Mouse (Mus musculus): ENCODE results near the gene Tubb4a. TPM values are rescaled to one million over a fixed set of nuclear protein-coding genes. Genes with fewer than 3 reads are reported as not detected.
A peak's percentile ranks its signal among the peaks of the same experiment; 100 is the strongest.
"Not testable (repeated sequence)": the region's sequence is repeated elsewhere in the genome, so short reads cannot be mapped to it uniquely, and the experiment has no call there.

Tubb4a gene
- polyA plus RNA-seq, 1 experiment from 2014 or later: 362 TPM

GRCm38 (mm10) chr17:57063031-57063430 lies 24.6 kb downstream of the Tubb4a start:
- peaks cover 20% of the 10 kb centered on the region for H3K27me3 ChIP-seq (replicated peaks; ENCODE audit: control insufficient read depth, insufficient read depth, low read length)
- no peak overlapping the region for H3K27ac ChIP-seq (ENCODE audit: low read depth, low read length)
- H3K4me2 ChIP-seq (ENCODE audit: low read length): no peak overlapping the region
- 10% methylated on average over 8 of the region's 8 CpGs for WGBS
- H3K4me3 ChIP-seq (ENCODE audit: low read length): no peak overlapping the region
- H3K36me3 ChIP-seq (ENCODE audit: control insufficient read depth, insufficient read depth, low read length): no peaks in the 10 kb centered on the region
- H3K4me1 ChIP-seq (ENCODE audit: control insufficient read depth, insufficient read depth, low read depth, low read length): peaks cover 23% of the 10 kb centered on the region
- ATAC-seq: no peak
- no peaks in the 10 kb centered on the region for H3K9me3 ChIP-seq (ENCODE audit: control insufficient read depth, low read length)
- H3K9ac ChIP-seq (ENCODE audit: low read depth, low read length): no peak overlapping the region

DNA sequence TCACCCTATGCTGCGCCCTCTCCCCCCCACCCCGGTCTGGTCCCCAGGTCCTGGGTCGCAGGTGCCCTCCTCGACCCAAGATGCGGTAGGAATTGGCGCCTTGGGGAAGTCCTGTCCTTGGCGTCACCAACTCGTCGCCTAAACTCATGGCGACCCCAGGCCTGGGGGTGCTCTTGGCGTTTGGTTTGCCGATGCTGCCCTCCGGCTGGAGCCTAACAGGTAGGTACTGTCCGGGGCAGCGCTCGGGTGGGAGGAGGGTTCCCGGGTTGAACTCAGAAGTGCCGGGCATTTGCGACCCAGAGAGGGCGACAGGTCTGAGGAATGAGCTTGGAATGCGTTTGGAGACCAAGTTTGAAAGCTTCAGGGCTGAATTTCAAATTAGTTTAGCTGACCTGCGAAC lies 25.0 kb downstream of the Tubb4a start:
- no peaks in the 10 kb centered on the region for H3K9me3 ChIP-seq (ENCODE audit: control insufficient read depth, low read length)
- H3K4me3 ChIP-seq (ENCODE audit: low read length): peak overlapping the region; percentile 43
- WGBS: 1% methylated on average over 22 of the region's 22 CpGs
- H3K9ac ChIP-seq (ENCODE audit: low read depth, low read length): 0 out of 2 replicates have a peak overlapping the region, but pooled peaks have one; percentile 25
- no peaks in the 10 kb centered on the region for H3K36me3 ChIP-seq (ENCODE audit: control insufficient read depth, insufficient read depth, low read length)
- no peak for ATAC-seq
- H3K4me1 ChIP-seq (ENCODE audit: control insufficient read depth, insufficient read depth, low read depth, low read length): peaks cover 24% of the 10 kb centered on the region
- H3K27me3 ChIP-seq (replicated peaks; ENCODE audit: control insufficient read depth, insufficient read depth, low read length): peaks cover 20% of the 10 kb centered on the region
- no peak overlapping the region for H3K27ac ChIP-seq (ENCODE audit: low read depth, low read length)
- peak overlapping the region; percentile 71 for H3K4me2 ChIP-seq (ENCODE audit: low read length)

- ATAC-seq: no peak
- no peaks in the 10 kb centered on the region for H3K9me3 ChIP-seq (ENCODE audit: control insufficient read depth, low read length)
- H3K4me2 ChIP-seq (ENCODE audit: low read length): peak overlapping the region; percentile 71
- peaks cover 24% of the 10 kb centered on the region for H3K4me1 ChIP-seq (ENCODE audit: control insufficient read depth, insufficient read depth, low read depth, low read length)
- H3K27me3 ChIP-seq (replicated peaks; ENCODE audit: control insufficient read depth, insufficient read depth, low read length): peaks cover 20% of the 10 kb centered on the region
- WGBS: under 1% methylated on average over 37 of the region's 39 CpGs
- H3K9ac ChIP-seq (ENCODE audit: low read depth, low read length): peak overlapping the region; percentile 25; the same call in 1 of the 2 replicates
- peak overlapping the region; percentile 43 for H3K4me3 ChIP-seq (ENCODE audit: low read length)
- H3K27ac ChIP-seq (ENCODE audit: low read depth, low read length): no peak overlapping the region
- no peaks in the 10 kb centered on the region for H3K36me3 ChIP-seq (ENCODE audit: control insufficient read depth, insufficient read depth, low read length)
These were observed 25.5 kb downstream of the Tubb4a start for GRCm38 (mm10) chr17:57062011-57062521.

- Histone ChIP-seq H3K9ac (ENCODE audit: low read depth, low read length) (no peak overlapping the region; the same call in 1 of the 2 replicates), H3K36me3 (ENCODE audit: control insufficient read depth, insufficient read depth, low read length) (no peaks in the 10 kb centered on the region), H3K9me3 (ENCODE audit: control insufficient read depth, low read length) (no peaks in the 10 kb centered on the region), H3K27ac (ENCODE audit: low read depth, low read length) (peak overlapping the region; percentile 79; the same call in 1 of the 2 replicates), H3K4me1 (ENCODE audit: control insufficient read depth, insufficient read depth, low read depth, low read length) (peaks cover 24% of the 10 kb centered on the region), H3K27me3 (replicated peaks; ENCODE audit: control insufficient read depth, insufficient read depth, low read length) (peaks cover 20% of the 10 kb centered on the region), H3K4me3 (ENCODE audit: low read length) (peak overlapping the region; percentile 85), H3K4me2 (ENCODE audit: low read length) (peak overlapping the region; percentile 66)
- no peak; the same call in 1 of the 2 replicates for ATAC-seq
- 39% methylated on average over 10 of the region's 10 CpGs for WGBS
These were observed 26.5 kb downstream of the Tubb4a start for GRCm38 (mm10) chr17:57061069-57061468.

DNA sequence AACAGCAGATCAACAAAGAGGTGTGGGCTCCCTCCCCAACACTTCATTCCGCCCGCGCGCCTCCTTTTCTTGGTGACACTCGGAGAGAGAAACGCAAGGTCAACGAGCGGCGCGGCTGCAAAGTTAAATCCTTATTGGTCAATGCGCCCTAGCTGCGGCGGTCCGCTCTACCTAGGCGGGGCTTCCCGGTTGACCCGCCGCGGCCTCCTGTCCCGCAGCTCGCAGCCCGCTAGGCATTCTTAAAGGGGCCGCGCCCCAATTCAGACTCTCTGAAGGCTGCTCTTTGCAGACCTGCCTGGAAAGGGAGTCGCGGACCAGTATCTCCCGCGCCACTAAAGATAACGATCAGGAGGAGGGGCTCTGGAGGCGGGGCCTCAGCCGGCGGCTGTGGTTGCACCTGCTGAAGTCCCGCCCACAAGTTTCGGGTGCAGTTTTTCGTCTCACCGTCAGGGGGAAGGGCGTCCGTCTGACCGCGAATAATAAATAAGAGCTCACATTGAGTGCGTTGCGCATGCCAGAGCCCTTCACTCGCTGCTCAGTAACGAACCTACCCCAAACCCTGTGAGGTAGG lies 27.3 kb downstream of the Tubb4a start:
- Histone ChIP-seq H3K36me3 (ENCODE audit: control insufficient read depth, insufficient read depth, low read length) (peaks cover 4% of the 10 kb centered on the region), H3K9me3 (ENCODE audit: control insufficient read depth, low read length) (no peaks in the 10 kb centered on the region), H3K27ac (ENCODE audit: low read depth, low read length) (peak overlapping the region; percentile 79), H3K4me1 (ENCODE audit: control insufficient read depth, insufficient read depth, low read depth, low read length) (peaks cover 24% of the 10 kb centered on the region), H3K4me2 (ENCODE audit: low read length) (peak overlapping the region; percentile 66), H3K9ac (ENCODE audit: low read depth, low read length) (peak overlapping the region; percentile 87), H3K4me3 (ENCODE audit: low read length) (peak overlapping the region; percentile 85), H3K27me3 (replicated peaks; ENCODE audit: control insufficient read depth, insufficient read depth, low read length) (peaks cover 20% of the 10 kb centered on the region)
- peak; percentile 92 for ATAC-seq
- WGBS: under 1% methylated on average over 44 of the region's 44 CpGs

GRCm38 (mm10) chr17:57059486-57059977 lies 28.1 kb downstream of the Tubb4a start, which contains the start of gene Slc25a23:
Slc25a23 (minus strand) TSS chr17:57059863.
- Histone ChIP-seq H3K4me2 (ENCODE audit: low read length) (peak within 1 kb of the TSS; percentile 66), H3K4me3 (ENCODE audit: low read length) (peak within 1 kb of the TSS; percentile 85), H3K9ac (ENCODE audit: low read depth, low read length) (peak within 1 kb of the TSS; percentile 87), H3K27me3 (replicated peaks; ENCODE audit: control insufficient read depth, insufficient read depth, low read length) (peaks cover 20% of the 10 kb centered on the region), H3K4me1 (ENCODE audit: control insufficient read depth, insufficient read depth, low read depth, low read length) (peaks cover 24% of the 10 kb centered on the region), H3K9me3 (ENCODE audit: control insufficient read depth, low read length) (no peaks in the 10 kb centered on the region), H3K27ac (ENCODE audit: low read depth, low read length) (peak within 1 kb of the TSS; percentile 79), H3K36me3 (ENCODE audit: control insufficient read depth, insufficient read depth, low read length) (peaks cover 12% of the 10 kb centered on the region)
- peak; percentile 77 for ATAC-seq
- 1% methylated on average over 23 of the region's 45 CpGs for WGBS

DNA sequence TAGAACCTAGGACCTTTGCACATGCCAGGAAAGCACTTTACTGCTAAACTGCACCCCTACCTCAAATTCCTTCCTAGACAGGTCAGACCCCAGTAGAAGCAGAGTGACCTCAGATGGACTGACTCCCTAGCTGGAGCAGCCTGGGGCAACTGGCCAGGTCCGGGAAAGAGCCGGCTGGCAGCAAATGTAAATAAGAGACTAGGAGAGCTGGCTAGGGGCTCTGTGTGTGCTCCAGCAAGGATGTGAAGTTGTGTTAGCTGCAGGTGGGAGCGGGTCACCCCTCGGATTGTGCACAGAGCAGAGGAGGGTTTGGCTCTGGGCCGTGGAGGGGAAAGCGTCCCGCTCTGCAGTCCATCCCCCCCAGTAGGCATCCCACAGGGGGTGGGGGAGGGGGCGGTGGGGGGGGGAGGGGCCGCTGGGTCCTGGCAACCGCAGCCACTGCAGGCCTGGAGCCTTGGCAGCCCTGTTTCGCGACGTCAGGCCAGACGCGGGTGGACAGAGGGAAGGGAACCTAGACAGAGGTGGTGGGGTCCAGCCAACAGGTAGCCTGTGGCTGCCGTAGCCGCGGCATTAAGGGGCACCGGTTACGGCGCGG lies 28.6 kb downstream of the Tubb4a start, which contains the start of gene Crb3:
TSS of gene Crb3 (plus strand) at position 215 of the 595 bp plus-strand sequence.
- under 1% methylated on average over 15 of the region's 22 CpGs for WGBS
- Histone ChIP-seq H3K4me1 (ENCODE audit: control insufficient read depth, insufficient read depth, low read depth, low read length) (peaks cover 24% of the 10 kb centered on the region), H3K4me2 (ENCODE audit: low read length) (peak within 1 kb of the TSS; percentile 66), H3K27me3 (replicated peaks; ENCODE audit: control insufficient read depth, insufficient read depth, low read length) (peaks cover 20% of the 10 kb centered on the region), H3K36me3 (ENCODE audit: control insufficient read depth, insufficient read depth, low read length) (peaks cover 16% of the 10 kb centered on the region), H3K9ac (ENCODE audit: low read depth, low read length) (peak within 1 kb of the TSS; percentile 87), H3K27ac (ENCODE audit: low read depth, low read length) (peak within 1 kb of the TSS; percentile 79), H3K9me3 (ENCODE audit: control insufficient read depth, low read length) (no peaks in the 10 kb centered on the region), H3K4me3 (ENCODE audit: low read length) (peak within 1 kb of the TSS; percentile 85)
- ATAC-seq: peak; percentile 5

GRCm38 (mm10) chr17:57056246-57056645 lies 31.3 kb downstream of the Tubb4a start:
- Histone ChIP-seq H3K9ac (ENCODE audit: low read depth, low read length) (no peak overlapping the region), H3K27ac (ENCODE audit: low read depth, low read length) (no peak overlapping the region), H3K27me3 (replicated peaks; ENCODE audit: control insufficient read depth, insufficient read depth, low read length) (peaks cover 2% of the 10 kb centered on the region; the same call in 1 of the 2 replicates), H3K4me3 (ENCODE audit: low read length) (no peak overlapping the region), H3K36me3 (ENCODE audit: control insufficient read depth, insufficient read depth, low read length) (peaks cover 33% of the 10 kb centered on the region), H3K4me2 (ENCODE audit: low read length) (no peak overlapping the region), H3K9me3 (ENCODE audit: control insufficient read depth, low read length) (no peaks in the 10 kb centered on the region), H3K4me1 (ENCODE audit: control insufficient read depth, insufficient read depth, low read depth, low read length) (peaks cover 14% of the 10 kb centered on the region)
- 83% methylated on average over 3 of the region's 3 CpGs for WGBS
- ATAC-seq: no peak

- H3K36me3 ChIP-seq (ENCODE audit: control insufficient read depth, insufficient read depth, low read length): peaks cover 43% of the 10 kb centered on the region
- WGBS: 91% methylated on average over 4 of the region's 4 CpGs
- H3K4me3 ChIP-seq (ENCODE audit: low read length); H3K27ac ChIP-seq (ENCODE audit: low read depth, low read length); H3K27me3 ChIP-seq (replicated peaks; ENCODE audit: control insufficient read depth, insufficient read depth, low read length); H3K4me2 ChIP-seq (ENCODE audit: low read length); ATAC-seq; H3K9ac ChIP-seq (ENCODE audit: low read depth, low read length); H3K9me3 ChIP-seq (ENCODE audit: control insufficient read depth, low read length); H3K4me1 ChIP-seq (ENCODE audit: control insufficient read depth, insufficient read depth, low read depth, low read length): not testable (repeated sequence)
These were observed 35.9 kb downstream of the Tubb4a start for GRCm38 (mm10) chr17:57051679-57052078.
